Mouse (Mus musculus) hindbrain, embryonic 14.5 days (tissue): ENCODE data around the gene Vmn2r16. TPM values are rescaled to one million over a fixed set of nuclear protein-coding genes. Genes with fewer than 3 reads are reported as not detected.

ENCODE experiments used
- ATAC-seq: fragments of 200-750 bp; cut with Nextera tagmentation; 2 replicates; pipeline ENCODE4 v1.8.0; 2017; ENCODE audit warnings: moderate number of reproducible peaks, mild to moderate bottlenecking, moderate TSS enrichment, moderate library complexity; ENCODE audit not compliant: low FRiP score
- DNase-seq: peaks from one replicate; pipeline ENCODE4 v3.0.0-alpha.2; 2015; ENCODE audit warnings: low spot score
- H3K27ac ChIP-seq: fragments of 300-500 bp; sonication (generic); 2 replicates; pipeline ENCODE4 v1.5.1; 2014; ENCODE audit warnings: mild to moderate bottlenecking, moderate library complexity
- H3K27me3 ChIP-seq: fragments of 300-500 bp; sonication (generic); 2 replicates; pipeline ENCODE4 v1.6.1; 2014; ENCODE audit warnings: mild to moderate bottlenecking, low read length, mixed read lengths; ENCODE audit not compliant: control insufficient read depth, insufficient read depth
- H3K36me3 ChIP-seq: fragments of 300-500 bp; sonication (generic); replicated peaks from 2 replicates; pipeline ENCODE4 v1.6.1; 2014; ENCODE audit not compliant: control insufficient read depth, insufficient read depth
- H3K4me1 ChIP-seq: fragments of 300-500 bp; sonication (generic); replicated peaks from 2 replicates; pipeline ENCODE4 v1.6.1; 2014; ENCODE audit warnings: antibody characterized with exemption, low read length, mixed read lengths; ENCODE audit not compliant: control insufficient read depth, insufficient read depth
- H3K4me2 ChIP-seq: fragments of 300-500 bp; sonication (generic); replicated peaks from 2 replicates; pipeline ENCODE4 v1.6.1; 2014; ENCODE audit warnings: mild to moderate bottlenecking, moderate library complexity
- H3K4me3 ChIP-seq: fragments of 300-500 bp; sonication (generic); replicated peaks from 2 replicates; pipeline ENCODE4 v1.5.1; 2014; ENCODE audit warnings: mild to moderate bottlenecking, low read length
- H3K9ac ChIP-seq: fragments of 300-500 bp; sonication (generic); 2 replicates; pipeline ENCODE4 v1.6.1; 2014
- H3K9me3 ChIP-seq: fragments of 300-500 bp; sonication (generic); 2 replicates; pipeline ENCODE4 v1.6.1; 2016; ENCODE audit warnings: low read length; ENCODE audit not compliant: control insufficient read depth
- WGBS: fragments of 180-500 bp; shearing (Covaris S2); extraction: QIAGEN DNeasy Blood & Tissue Kit; methylation state at CpG from one replicate; pipeline ENCODE4 v1.1.7; 2014; 5-methylcytosine and 5-hydroxymethylcytosine counted together
- polyA plus RNA-seq: library from polyadenylated mRNA; unstranded; fragments of >200 nt; fragmentation: Nextera tagmentation; extraction: Ambion mirVana; gene quantifications from 2 replicates; pipeline ENCODE4 v1.2.1, GENCODE M21; 2014

The Vmn2r16 gene
- not detected in 2 replicates for polyA plus RNA-seq

DNA sequence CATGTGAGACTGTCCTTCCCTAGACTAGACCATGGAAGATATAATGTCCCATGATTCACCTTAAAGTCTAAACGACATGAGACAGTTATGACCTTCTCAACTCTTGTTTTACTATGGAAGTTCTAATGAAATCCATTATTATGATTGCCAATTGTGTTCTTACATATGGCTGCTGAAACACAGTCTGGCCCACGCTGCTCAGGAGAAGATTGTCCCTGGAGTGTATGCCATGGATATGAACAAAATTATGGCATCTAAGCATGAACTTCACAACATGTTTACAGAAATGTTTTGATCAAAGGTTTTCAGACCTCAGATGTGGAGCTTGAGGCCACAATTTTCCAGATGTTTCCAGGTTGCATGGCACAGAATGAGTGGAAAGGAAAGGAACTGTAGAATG is at the start of gene Vmn2r16:
Gene Vmn2r16, plus strand, starts transcription at position 301 of the 400 bp plus-strand sequence.
- Histone ChIP-seq H3K9ac (no peak within 1 kb of the TSS), H3K4me1 (no peaks in the 10 kb centered on the region), H3K4me2 (no peak within 1 kb of the TSS), H3K27ac (no peak within 1 kb of the TSS), H3K9me3 (peaks cover 33% of the 10 kb centered on the region), H3K27me3 (no peaks in the 10 kb centered on the region), H3K36me3 (no peaks in the 10 kb centered on the region), H3K4me3 (no peak within 1 kb of the TSS)
- WGBS = 55% methylated on average over 2 of the region's 2 CpGs
- DNase-seq = no peak
- no peak for ATAC-seq

DNA sequence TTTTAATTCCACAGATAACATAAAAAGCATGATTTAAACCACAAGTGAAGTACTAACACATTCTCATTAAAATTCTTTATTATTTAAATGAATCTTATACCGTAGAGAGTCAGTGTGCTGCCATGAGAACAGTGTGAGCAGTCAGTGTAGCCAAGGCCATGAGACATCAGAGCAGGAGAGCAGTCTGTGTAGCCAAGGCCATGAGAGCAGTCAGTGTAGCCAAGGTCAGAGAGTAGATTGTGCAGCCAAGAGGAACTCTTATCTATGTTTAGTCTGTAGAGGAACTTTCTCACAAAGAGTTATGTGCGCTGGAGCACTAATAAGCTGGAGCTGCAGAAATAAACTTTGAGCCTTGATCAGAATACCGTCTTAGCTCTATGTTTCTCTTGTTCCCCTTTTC is 35.3 kb upstream of the Vmn2r16 start:
- Histone ChIP-seq H3K4me3 (no peak overlapping the region), H3K27ac (no peak overlapping the region), H3K9me3 (peaks cover 12% of the 10 kb centered on the region), H3K9ac (no peak overlapping the region), H3K4me2 (no peak overlapping the region), H3K36me3 (no peaks in the 10 kb centered on the region), H3K4me1 (no peaks in the 10 kb centered on the region), H3K27me3 (no peaks in the 10 kb centered on the region)
- 88% methylated on average over 3 of the region's 3 CpGs for WGBS
- ATAC-seq (no peak), DNase-seq (no peak)

DNA sequence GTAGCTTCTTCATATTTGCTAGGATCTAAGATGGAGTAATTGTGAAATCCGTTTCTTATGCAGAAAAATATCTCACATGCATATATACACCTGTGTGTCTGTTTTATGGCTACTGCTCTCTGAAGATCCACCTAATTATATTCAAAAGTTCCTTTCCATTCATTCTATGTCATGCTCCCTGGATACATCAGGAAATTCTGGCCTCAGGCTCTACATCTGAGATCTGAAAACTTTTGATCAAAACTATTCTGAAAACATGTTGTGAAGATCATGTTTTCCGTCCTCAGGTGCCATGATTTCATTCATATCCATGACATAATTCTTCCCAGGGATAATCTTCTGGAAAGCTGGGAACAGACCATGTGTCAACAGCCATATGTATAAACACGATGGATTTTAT is 32.4 kb upstream of the Vmn2r16 start, which contains the start of gene Vmn2r15:
Gene Vmn2r15, minus strand, starts transcription at position 101 of the 400 bp plus-strand sequence.
- Histone ChIP-seq H3K4me3 (no peak within 1 kb of the TSS), H3K4me1 (no peaks in the 10 kb centered on the region), H3K4me2 (no peak within 1 kb of the TSS), H3K9me3 (peaks cover 11% of the 10 kb centered on the region), H3K27ac (no peak within 1 kb of the TSS), H3K36me3 (no peaks in the 10 kb centered on the region), H3K27me3 (no peaks in the 10 kb centered on the region), H3K9ac (no peak within 1 kb of the TSS)
- no peak for DNase-seq
- 51% methylated on average over 3 of the region's 3 CpGs for WGBS
- no peak for ATAC-seq

DNA sequence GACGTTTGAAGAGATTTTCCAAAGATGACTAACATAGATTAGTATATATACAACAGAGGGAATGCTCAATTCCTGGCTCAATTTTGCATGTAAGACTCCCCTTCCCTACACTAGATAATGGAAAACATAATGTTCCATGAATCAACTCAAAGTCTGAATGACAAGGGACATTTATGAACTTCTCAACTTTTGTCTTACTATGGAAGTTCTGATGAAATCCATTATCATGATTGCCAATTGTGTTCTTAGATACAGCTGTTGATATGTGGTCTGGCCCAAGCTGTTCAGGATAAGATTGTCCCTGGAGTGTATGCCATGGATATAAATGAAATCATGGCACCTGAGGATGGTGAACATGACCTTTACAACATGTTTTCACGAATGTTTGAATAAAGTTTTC is 89.4 kb downstream of the Vmn2r16 start, which contains the start of gene Vmn2r17:
Gene Vmn2r17, plus strand, starts transcription at position 301 of the 400 bp plus-strand sequence.
- no peak within 1 kb of the TSS for H3K9ac ChIP-seq
- ATAC-seq = no peak

More for the DNA sequence above, 89.4 kb downstream of the Vmn2r16 start, which contains the start of gene Vmn2r17:
- Histone ChIP-seq H3K27ac (no peak within 1 kb of the TSS), H3K9me3 (peaks cover 27% of the 10 kb centered on the region; the same call in 1 of the 2 replicates), H3K4me1 (no peaks in the 10 kb centered on the region), H3K27me3 (no peaks in the 10 kb centered on the region), H3K36me3 (no peaks in the 10 kb centered on the region), H3K4me3 (no peak within 1 kb of the TSS), H3K4me2 (no peak within 1 kb of the TSS)
- WGBS = 59% methylated on average over 2 of the region's 2 CpGs
- no peak for DNase-seq

Other genes with a start within 250 kb of the Vmn2r16 start
- gene Vmn2r12, start 232.2 kb upstream of the Vmn2r16 start, polyA plus RNA-seq = not detected in 2 replicates
- not detected in 2 replicates for gene Vmn2r13, start 138.0 kb upstream of the Vmn2r16 start, polyA plus RNA-seq
- gene Vmn2r14, start 105.5 kb upstream of the Vmn2r16 start, polyA plus RNA-seq = not detected in 2 replicates
- gene Vmn2r15, start 32.5 kb upstream of the Vmn2r16 start, polyA plus RNA-seq = not detected in 2 replicates
- not detected in 2 replicates for gene Vmn2r17, start 89.5 kb downstream of the Vmn2r16 start, polyA plus RNA-seq
- gene Crlf2, start 228.8 kb downstream of the Vmn2r16 start, polyA plus RNA-seq = 13.5 and 16.5 TPM in 2 replicates